Mouse (Mus musculus): ENCODE results near the gene Sft2d2. TPM values are rescaled to one million over a fixed set of nuclear protein-coding genes. Genes with fewer than 3 reads are reported as not detected.

The Sft2d2 gene
- total and polyA plus RNA-seq, 3 experiments, result 26.0 to 31.6 (median 27.2) TPM

GRCm38 (mm10) chr1:165192714-165193264 lies 1.4 kb downstream of the Sft2d2 start:
- dilution Hi-C loops (cut with MboI; ENCODE audit: extremely low pct_ligation_motif_present, extremely low pct_unique_long_range_greater_than_20kb, low sequenced_read_pairs), result no loop called here
- no peaks in the 10 kb centered on the region for H3K9me3 ChIP-seq (replicated peaks; ENCODE audit: low read length)
- peaks cover 33 to 53% of the 10 kb centered on the region in 2 experiments for H3K4me1 ChIP-seq (ENCODE audit: control insufficient read depth in 1 of 2, insufficient read depth in 2 of 2)
- peak overlapping the region; percentile 85 for H3K4me2 ChIP-seq (ENCODE audit: insufficient read depth, low read depth, poor library complexity, severe bottlenecking)
- DNase-seq (ENCODE audit: extremely low read depth), result peak; percentile 49
- peaks cover 7 to 21% of the 10 kb centered on the region in 2 experiments for H3K36me3 ChIP-seq (replicated peaks in 1 of 2; ENCODE audit: control insufficient read depth in 1 of 2, insufficient read depth in 1 of 2, low read length in 1 of 2)
- peak overlapping the region; percentile 93 for H3K9ac ChIP-seq (ENCODE audit: insufficient read depth, low read depth)
- peak overlapping the region; percentile 80 for H3K27ac ChIP-seq (ENCODE audit: insufficient read depth, low read depth)
- no peak for TF ChIP-seq CHD2 (IDR thresholded peaks at IDR 0.05; ENCODE audit: low read length)
- TF ChIP-seq ZMIZ1 (IDR thresholded peaks at IDR 0.05; ENCODE audit: low read depth, low read length), result 0 out of 2 replicates have a peak, but pooled peaks have one; percentile 37
- TF ChIP-seq MAFK (IDR thresholded peaks at IDR 0.05; ENCODE audit: insufficient replicate concordance, low read length), result no peak
- no peak for TF ChIP-seq SIN3A (IDR thresholded peaks at IDR 0.05; ENCODE audit: low read length)
- TF ChIP-seq IRF4 (IDR thresholded peaks at IDR 0.05; ENCODE audit: low read depth, low read length), result no peak
- no peak for TF ChIP-seq POLR2AphosphoS2 (IDR thresholded peaks at IDR 0.05; ENCODE audit: low read depth, low read length)
- no peak for TF ChIP-seq JUN (IDR thresholded peaks at IDR 0.05; ENCODE audit: insufficient read depth, low read depth, low read length)
- TF ChIP-seq POLR2A (IDR thresholded peaks at IDR 0.05; ENCODE audit: low read depth, low read length), result no peak
- TF ChIP-seq NRF1 (IDR thresholded peaks at IDR 0.05; ENCODE audit: low read depth, low read length), result no peak
- no peak for TF ChIP-seq MXI1 (IDR thresholded peaks at IDR 0.05; ENCODE audit: low read depth, low read length)
- no peak for TF ChIP-seq E2F4 (IDR thresholded peaks at IDR 0.05; ENCODE audit: insufficient replicate concordance, low read depth, low read length)
- TF ChIP-seq MAX (IDR thresholded peaks at IDR 0.05; ENCODE audit: low read length), result no peak
- TF ChIP-seq ELF1 (IDR thresholded peaks at IDR 0.05; ENCODE audit: low read depth, low read length), result peak; percentile 38; the same call in 1 of the 2 replicates
- TF ChIP-seq ZC3H11A (IDR thresholded peaks at IDR 0.05; ENCODE audit: low read depth, low read length), result no peak
- no peak for TF ChIP-seq GABPA (IDR thresholded peaks at IDR 0.05; ENCODE audit: insufficient replicate concordance, low read depth, low read length)
- TF ChIP-seq NELFE (IDR thresholded peaks at IDR 0.05; ENCODE audit: low read depth, low read length), result no peak
- TF ChIP-seq USF1 (IDR thresholded peaks at IDR 0.05; ENCODE audit: low read depth, low read length), result no peak
- TF ChIP-seq USF2 (conservative IDR thresholded peaks at IDR 0.05; ENCODE audit: low read depth, low read length), result no peak
- TF ChIP-seq CTCF (conservative IDR thresholded peaks at IDR 0.05 in 1 of 2, IDR thresholded peaks at IDR 0.05 in 1 of 2; ENCODE audit: low read depth in 2 of 2, low read length in 2 of 2), result no peak
- peak; percentile 56; the same call in 1 of the 2 replicates for TF ChIP-seq MEF2A (IDR thresholded peaks at IDR 0.05; ENCODE audit: borderline replicate concordance, low read depth, low read length)
- TF ChIP-seq KAT2A (IDR thresholded peaks at IDR 0.05; ENCODE audit: insufficient replicate concordance, low read length), result no peak
- TF ChIP-seq ZNF384 (IDR thresholded peaks at IDR 0.05; ENCODE audit: low read depth, low read length), result peak; percentile 49; the same call in 1 of the 2 replicates
- TF ChIP-seq MYC (IDR thresholded peaks at IDR 0.05; ENCODE audit: low read depth, low read length), result peak; percentile 29; the same call in 1 of the 2 replicates
- no peak for TF ChIP-seq PAX5 (IDR thresholded peaks at IDR 0.05; ENCODE audit: low read length)
- TF ChIP-seq TBP (conservative IDR thresholded peaks at IDR 0.05; ENCODE audit: low read depth, low read length), result peak; percentile 52; the same call in 1 of the 2 replicates
- TF ChIP-seq CHD1 (IDR thresholded peaks at IDR 0.05; ENCODE audit: low read depth, low read length), result peak; percentile 59; the same call in 1 of the 2 replicates
- no peak for TF ChIP-seq UBTF (IDR thresholded peaks at IDR 0.05; ENCODE audit: low read depth, low read length)
- no peak for TF ChIP-seq JUND (conservative IDR thresholded peaks at IDR 0.05; ENCODE audit: low read depth, low read length)
- 0 out of 2 replicates have a peak, but pooled peaks have one; percentile 22 for TF ChIP-seq TCF12 (IDR thresholded peaks at IDR 0.05; ENCODE audit: low read depth, low read length)
- TF ChIP-seq HCFC1 (IDR thresholded peaks at IDR 0.05; ENCODE audit: low read depth, low read length), result no peak
- no peak for TF ChIP-seq EP300 (IDR thresholded peaks at IDR 0.05; ENCODE audit: low read length)
- no peak for TF ChIP-seq RAD21 (IDR thresholded peaks at IDR 0.05; ENCODE audit: low read depth, low read length)
- TF ChIP-seq ETS1 (conservative IDR thresholded peaks at IDR 0.05; ENCODE audit: low read depth, low read length), result peak; percentile 73
- TF ChIP-seq MAZ (IDR thresholded peaks at IDR 0.05; ENCODE audit: low read depth, low read length), result peak; percentile 61
- TF ChIP-seq BHLHE40 (IDR thresholded peaks at IDR 0.05; ENCODE audit: low read depth, low read length), result 0 out of 2 replicates have a peak, but pooled peaks have one; percentile 6
- TF ChIP-seq SMC3 (IDR thresholded peaks at IDR 0.05; ENCODE audit: low read depth, low read length), result no peak
- TF ChIP-seq ZKSCAN1 (IDR thresholded peaks at IDR 0.05; ENCODE audit: borderline replicate concordance, low read depth, low read length), result no peak
- TF ChIP-seq RCOR1 (conservative IDR thresholded peaks at IDR 0.05; ENCODE audit: low read depth, low read length), result no peak
- in situ Hi-C loops (cut with MboI; ENCODE audit: low pct_ligation_motif_present, low pct_unique_long_range_greater_than_20kb, low sequenced_read_pairs), result no loop called here
- no peaks in the 10 kb centered on the region for H3K27me3 ChIP-seq (replicated peaks)
- peak overlapping the region; percentile 73 to 92 (median 79) for H3K4me3 ChIP-seq (replicated peaks in 1 of 3; ENCODE audit: low read depth in 2 of 3, low read length in 2 of 3, poor library complexity in 1 of 3)
- H3K79me2 ChIP-seq (replicated peaks; ENCODE audit: control insufficient read depth, extremely low read depth, insufficient read depth, poor library complexity, severe bottlenecking), result peaks cover 40% of the 10 kb centered on the region
